Mouse (Mus musculus): ENCODE measurements at regions not wholly inside any gene's neighbourhood (a gene's known extent, or its start where the extent isn't known, plus 50 kb on each side); places are given as distances from the start of the nearest gene placed in this dataset.

GRCm38 (mm10) chr17:4610993-4611392 lies 383.1 kb upstream of the Arid1b start:
- no peak for TF ChIP-seq USF1 (IDR thresholded peaks at IDR 0.05; ENCODE audit: low read depth)
- no peak for TF ChIP-seq MYOD1 (IDR thresholded peaks at IDR 0.05; ENCODE audit: control insufficient read depth in 1 of 3, insufficient read length in 2 of 3, low read depth in 2 of 3)
